Mouse (Mus musculus) neural tube, embryonic 15.5 days (tissue): ENCODE measurements around the gene Ift172. TPM values are rescaled to one million over a fixed set of nuclear protein-coding genes. Genes with fewer than 3 reads are reported as not detected.

ENCODE experiments used
- ATAC-seq: fragments of 200-750 bp; cut with Nextera tagmentation; 2 replicates; pipeline ENCODE4 v1.8.0; 2017; ENCODE audit warnings: mild to moderate bottlenecking, moderate TSS enrichment, moderate library complexity; ENCODE audit not compliant: low FRiP score
- H3K27ac ChIP-seq: fragments of 300-500 bp; sonication (generic); replicated peaks from 2 replicates; pipeline ENCODE4 v1.5.1; 2015; ENCODE audit warnings: mild to moderate bottlenecking, inconsistent platforms
- H3K27me3 ChIP-seq: fragments of 300-500 bp; sonication (generic); replicated peaks from 2 replicates; pipeline ENCODE4 v1.6.1; 2015; ENCODE audit warnings: inconsistent platforms
- H3K36me3 ChIP-seq: fragments of 300-500 bp; sonication (generic); 2 replicates; pipeline ENCODE4 v1.6.1; 2015; ENCODE audit warnings: inconsistent platforms
- H3K4me1 ChIP-seq: fragments of 300-500 bp; sonication (generic); 2 replicates; pipeline ENCODE4 v1.6.1; 2015; ENCODE audit warnings: inconsistent platforms
- H3K4me2 ChIP-seq: fragments of 300-500 bp; sonication (generic); 2 replicates; pipeline ENCODE4 v1.6.1; 2015; ENCODE audit warnings: inconsistent platforms, mild to moderate bottlenecking, moderate library complexity
- H3K4me3 ChIP-seq: fragments of 300-500 bp; sonication (generic); replicated peaks from 2 replicates; pipeline ENCODE4 v1.5.1; 2015; ENCODE audit warnings: mild to moderate bottlenecking, inconsistent platforms
- H3K9ac ChIP-seq: fragments of 300-500 bp; sonication (generic); replicated peaks from 2 replicates; pipeline ENCODE4 v1.6.1; 2015; ENCODE audit warnings: mild to moderate bottlenecking, inconsistent platforms
- H3K9me3 ChIP-seq: fragments of 300-500 bp; sonication (generic); replicated peaks from 2 replicates; pipeline ENCODE4 v1.6.1; 2016; ENCODE audit warnings: inconsistent platforms
- WGBS: fragments of 180-500 bp; shearing (Covaris S2); methylation state at CpG from one replicate; pipeline ENCODE4 v1.1.7; 2015; ENCODE audit warnings: mixed read lengths; 5-methylcytosine and 5-hydroxymethylcytosine counted together
- polyA plus RNA-seq: library from polyadenylated mRNA; unstranded; fragments of >200 nt; fragmentation: Nextera tagmentation; extraction: Ambion mirVana; gene quantifications from 2 replicates; pipeline ENCODE4 v1.2.1, GENCODE M21; 2015

Gene Ift172
- 28.9 and 30.4 TPM in 2 replicates for polyA plus RNA-seq

GRCm38 (mm10) chr5:31290521-31291360, at the start of gene Ift172:
TSS of gene Ift172 (minus strand) at chr5:31291116.
- Histone ChIP-seq H3K4me3 (peak within 1 kb of the TSS; percentile 58), H3K27me3 (no peaks in the 10 kb centered on the region), H3K4me1 (peaks cover 54% of the 10 kb centered on the region), H3K4me2 (peak within 1 kb of the TSS; percentile 83), H3K9me3 (no peaks in the 10 kb centered on the region), H3K27ac (peak within 1 kb of the TSS; percentile 87), H3K36me3 (peaks cover 22% of the 10 kb centered on the region), H3K9ac (peak within 1 kb of the TSS; percentile 56)
- 3% methylated on average over 45 of the region's 45 CpGs for WGBS
- peak; percentile 92 for ATAC-seq

- no peaks in the 10 kb centered on the region for H3K27me3 ChIP-seq
- no peak overlapping the region for H3K9ac ChIP-seq
- no peak overlapping the region for H3K4me2 ChIP-seq
- 31% methylated on average over 7 of the region's 7 CpGs for WGBS
- H3K4me3 ChIP-seq, result no peak overlapping the region
- H3K4me1 ChIP-seq, result no peaks in the 10 kb centered on the region
- no peaks in the 10 kb centered on the region for H3K9me3 ChIP-seq
- H3K36me3 ChIP-seq, result no peaks in the 10 kb centered on the region
- H3K27ac ChIP-seq, result no peak overlapping the region
- ATAC-seq, result no peak
Measured at GRCm38 (mm10) chr5:31328255-31328654, 37.3 kb upstream of the Ift172 start.

- H3K4me2 ChIP-seq, result no peak overlapping the region
- no peak overlapping the region for H3K9ac ChIP-seq
- H3K27me3 ChIP-seq, result no peaks in the 10 kb centered on the region
- 18% methylated on average over 5 of the region's 5 CpGs for WGBS
- ATAC-seq, result no peak
- no peaks in the 10 kb centered on the region for H3K9me3 ChIP-seq
- H3K4me3 ChIP-seq, result no peak overlapping the region
- H3K27ac ChIP-seq, result no peak overlapping the region
- no peaks in the 10 kb centered on the region for H3K4me1 ChIP-seq
- H3K36me3 ChIP-seq, result no peaks in the 10 kb centered on the region
Measured at GRCm38 (mm10) chr5:31326850-31327249, 35.9 kb upstream of the Ift172 start.

GRCm38 (mm10) chr5:31324085-31324484, 33.2 kb upstream of the Ift172 start:
- WGBS, result 77% methylated on average over 3 of the region's 3 CpGs

GRCm38 (mm10) chr5:31322776-31323175, 31.9 kb upstream of the Ift172 start:
- no peaks in the 10 kb centered on the region for H3K4me1 ChIP-seq
- H3K36me3 ChIP-seq, result no peaks in the 10 kb centered on the region
- ATAC-seq, result no peak
- H3K9me3 ChIP-seq, result no peaks in the 10 kb centered on the region
- 81% methylated on average over 3 of the region's 3 CpGs for WGBS
- no peak overlapping the region for H3K9ac ChIP-seq
- H3K27me3 ChIP-seq, result no peaks in the 10 kb centered on the region
- H3K27ac ChIP-seq, result no peak overlapping the region
- no peak overlapping the region for H3K4me3 ChIP-seq
- no peak overlapping the region for H3K4me2 ChIP-seq

More at GRCm38 (mm10) chr5:31324085-31324484, 33.2 kb upstream of the Ift172 start:
- no peaks in the 10 kb centered on the region for H3K4me1 ChIP-seq
- no peak overlapping the region for H3K27ac ChIP-seq
- H3K9me3 ChIP-seq, result no peaks in the 10 kb centered on the region
- ATAC-seq, result no peak
- H3K4me2 ChIP-seq, result no peak overlapping the region
- H3K27me3 ChIP-seq, result no peaks in the 10 kb centered on the region
- H3K36me3 ChIP-seq, result no peaks in the 10 kb centered on the region
- H3K4me3 ChIP-seq, result no peak overlapping the region
- no peak overlapping the region for H3K9ac ChIP-seq

- Histone ChIP-seq H3K4me2 (no peak overlapping the region), H3K4me3 (no peak overlapping the region), H3K9ac (no peak overlapping the region), H3K4me1 (no peaks in the 10 kb centered on the region), H3K27me3 (no peaks in the 10 kb centered on the region), H3K36me3 (no peaks in the 10 kb centered on the region), H3K9me3 (no peaks in the 10 kb centered on the region), H3K27ac (no peak overlapping the region)
- WGBS, result 93% methylated on average over 8 of the region's 8 CpGs
- ATAC-seq, result no peak
Measured at GRCm38 (mm10) chr5:31312806-31313205, 21.9 kb upstream of the Ift172 start.

DNA sequence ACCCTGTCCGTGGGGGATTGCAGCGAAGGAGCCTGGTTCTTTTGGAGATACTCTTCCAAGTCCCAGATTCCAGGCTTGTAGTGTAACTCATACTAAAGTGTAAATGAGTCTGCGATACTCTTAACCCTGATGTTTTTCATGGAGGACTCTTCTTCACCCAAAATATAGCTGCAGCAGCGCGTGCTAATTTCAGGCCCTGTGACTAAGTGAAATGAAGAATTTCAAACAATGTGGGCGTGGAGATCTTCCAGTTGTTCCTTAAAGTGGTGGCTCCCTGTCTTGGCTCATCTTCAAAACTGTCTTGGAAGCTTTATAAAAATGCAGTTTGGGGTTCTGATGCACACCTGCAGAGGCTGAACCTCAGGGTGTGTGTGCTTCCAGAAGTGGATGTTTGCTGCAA, 12.2 kb upstream of the Ift172 start:
- Histone ChIP-seq H3K9ac (no peak overlapping the region), H3K4me3 (no peak overlapping the region), H3K9me3 (no peaks in the 10 kb centered on the region), H3K4me1 (no peaks in the 10 kb centered on the region), H3K27ac (no peak overlapping the region), H3K27me3 (no peaks in the 10 kb centered on the region), H3K36me3 (no peaks in the 10 kb centered on the region), H3K4me2 (no peak overlapping the region)
- WGBS, result 91% methylated on average over 6 of the region's 6 CpGs
- ATAC-seq, result no peak

DNA sequence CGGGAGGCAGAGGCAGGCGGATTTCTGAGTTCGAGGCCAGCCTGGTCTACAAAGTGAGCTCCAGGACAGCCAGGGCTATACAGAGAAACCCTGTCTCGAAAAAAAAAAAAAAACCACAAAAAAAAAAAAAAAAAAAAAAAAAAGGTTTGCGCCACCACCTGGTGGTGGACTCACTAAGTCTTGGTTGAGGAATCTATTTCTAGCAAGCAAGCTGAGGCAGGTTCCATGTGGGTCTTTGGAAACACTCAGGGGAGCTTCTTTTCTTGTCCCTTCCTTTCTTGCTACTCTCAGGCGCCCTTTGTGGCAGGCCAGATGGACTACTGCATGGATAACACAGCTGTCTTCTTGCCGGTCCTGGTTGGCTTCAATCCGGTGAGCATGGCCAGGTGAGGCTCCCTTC, 10.9 kb upstream of the Ift172 start:
- Histone ChIP-seq H3K27ac (no peak overlapping the region), H3K9ac (no peak overlapping the region), H3K4me3 (no peak overlapping the region), H3K4me2 (no peak overlapping the region), H3K27me3 (no peaks in the 10 kb centered on the region), H3K4me1 (no peaks in the 10 kb centered on the region; the same call in 1 of the 2 replicates), H3K36me3 (no peaks in the 10 kb centered on the region), H3K9me3 (no peaks in the 10 kb centered on the region)
- 75% methylated on average over 7 of the region's 8 CpGs for WGBS
- no peak for ATAC-seq

- no peak for ATAC-seq
- Histone ChIP-seq H3K4me2 (no peak overlapping the region), H3K27ac (no peak overlapping the region), H3K9me3 (no peaks in the 10 kb centered on the region), H3K36me3 (peaks cover 2% of the 10 kb centered on the region; the same call in 1 of the 2 replicates), H3K9ac (no peak overlapping the region), H3K4me3 (no peak overlapping the region), H3K4me1 (peaks cover 19% of the 10 kb centered on the region), H3K27me3 (no peaks in the 10 kb centered on the region)
- WGBS, result 72% methylated on average over 2 of the region's 2 CpGs
Measured at GRCm38 (mm10) chr5:31298486-31298885, 7.6 kb upstream of the Ift172 start.

GRCm38 (mm10) chr5:31297981-31298380, 7.1 kb upstream of the Ift172 start:
- Histone ChIP-seq H3K36me3 (peaks cover 7% of the 10 kb centered on the region), H3K27me3 (no peaks in the 10 kb centered on the region), H3K4me3 (no peak overlapping the region), H3K9me3 (no peaks in the 10 kb centered on the region), H3K9ac (no peak overlapping the region), H3K4me1 (peaks cover 24% of the 10 kb centered on the region), H3K4me2 (no peak overlapping the region), H3K27ac (no peak overlapping the region)
- WGBS, result 83% methylated on average over 3 of the region's 3 CpGs
- no peak for ATAC-seq

GRCm38 (mm10) chr5:31297047-31297757, 6.3 kb upstream of the Ift172 start, which contains the start of gene Gckr:
TSS of gene Gckr (plus strand) at chr5:31297443.
- H3K9me3 ChIP-seq, result no peaks in the 10 kb centered on the region
- peak within 1 kb of the TSS; percentile 89 for H3K27ac ChIP-seq
- peak within 1 kb of the TSS; percentile 96; the same call in 1 of the 2 replicates for H3K9ac ChIP-seq
- H3K27me3 ChIP-seq, result no peaks in the 10 kb centered on the region
- 80% methylated on average over 13 of the region's 13 CpGs for WGBS
- H3K4me3 ChIP-seq, result peak within 1 kb of the TSS; percentile 88
- H3K4me1 ChIP-seq, result peaks cover 31% of the 10 kb centered on the region
- peaks cover 10% of the 10 kb centered on the region for H3K36me3 ChIP-seq
- no peak for ATAC-seq
- H3K4me2 ChIP-seq, result peak within 1 kb of the TSS; percentile 79
